Mouse (Mus musculus) lung, postnatal 14 days (tissue): ENCODE data around the gene Gm12830.

Source experiments
- DNase-seq: peaks from one replicate; pipeline ENCODE4 v3.0.0; 2021

Gm12830 gene

DNA sequence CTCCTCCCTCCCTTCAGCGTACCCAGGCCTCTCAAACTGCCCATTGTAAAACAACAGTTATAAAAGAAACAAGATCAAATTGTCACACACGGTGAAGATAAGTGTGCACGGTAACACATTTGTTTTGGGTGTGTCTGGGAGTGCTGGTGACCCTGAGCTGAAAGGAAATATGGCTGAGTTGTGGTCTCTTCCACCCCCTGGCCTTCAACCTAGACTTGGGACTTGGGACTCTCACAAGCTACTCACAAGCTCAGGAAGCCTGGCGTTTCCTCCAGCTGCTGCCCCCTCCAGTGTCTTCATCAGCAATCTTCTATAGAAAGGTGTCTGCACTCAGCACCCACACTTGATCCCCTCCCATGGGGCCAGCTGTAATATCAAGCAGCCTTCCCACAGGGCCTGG is 24.1 kb downstream of the Gm12830 start:
- no peak for DNase-seq

GRCm38 (mm10) chr4:114846723-114847122 is 25.2 kb downstream of the Gm12830 start:
- no peak for DNase-seq

- DNase-seq, result no peak
Observed at GRCm38 (mm10) chr4:114853968-114854367, 32.4 kb downstream of the Gm12830 start.

DNA sequence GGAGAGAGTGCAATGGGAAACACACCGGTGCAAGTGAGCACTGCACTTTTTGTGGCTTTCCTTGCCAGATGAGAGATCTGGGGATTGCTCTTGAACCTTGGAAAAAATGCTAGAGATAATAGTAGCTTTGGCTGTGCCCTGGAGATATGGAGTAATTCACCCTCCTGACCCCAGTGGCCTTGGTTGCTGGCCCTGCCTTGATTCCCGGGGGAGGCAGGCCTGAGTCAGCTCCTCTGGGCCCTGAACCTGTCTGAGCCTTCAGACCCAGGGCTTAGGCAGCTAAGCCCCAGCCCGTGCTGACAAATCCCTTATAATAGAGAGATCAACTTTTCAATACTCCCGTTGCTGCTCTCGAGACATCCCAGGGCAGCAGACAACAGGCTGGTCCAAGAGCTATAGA is 36.9 kb downstream of the Gm12830 start:
- DNase-seq, result no peak

- DNase-seq, result no peak
Observed at GRCm38 (mm10) chr4:114863166-114863565, 41.6 kb downstream of the Gm12830 start.

GRCm38 (mm10) chr4:114869765-114870490 is 48.4 kb downstream of the Gm12830 start:
- DNase-seq, result peak; percentile 31

- DNase-seq, result no peak
Observed at GRCm38 (mm10) chr4:114876441-114876972, 55.0 kb downstream of the Gm12830 start.

GRCm38 (mm10) chr4:114882232-114882631 is 60.7 kb downstream of the Gm12830 start:
- DNase-seq, result no peak

DNA sequence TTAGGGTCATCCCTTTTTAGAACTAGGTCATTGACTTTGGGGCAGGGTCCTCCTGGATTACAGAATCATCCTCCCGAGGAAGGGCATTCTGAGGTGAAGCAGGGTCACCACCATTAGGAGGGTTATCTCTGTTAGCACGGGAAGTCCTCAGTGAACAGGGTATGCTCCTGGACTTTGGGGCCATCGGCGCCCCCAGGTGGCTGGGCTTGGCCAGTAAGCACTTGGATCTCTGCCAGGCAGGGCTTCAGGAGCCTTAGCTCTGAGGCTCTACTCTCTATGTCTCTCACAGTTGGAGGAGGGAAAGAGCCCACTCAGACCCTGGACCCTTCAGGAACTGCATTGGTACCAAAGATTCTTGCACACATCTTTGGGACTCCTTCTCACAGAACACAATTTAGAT is 76.3 kb downstream of the Gm12830 start:
- peak; percentile 52 for DNase-seq

DNA sequence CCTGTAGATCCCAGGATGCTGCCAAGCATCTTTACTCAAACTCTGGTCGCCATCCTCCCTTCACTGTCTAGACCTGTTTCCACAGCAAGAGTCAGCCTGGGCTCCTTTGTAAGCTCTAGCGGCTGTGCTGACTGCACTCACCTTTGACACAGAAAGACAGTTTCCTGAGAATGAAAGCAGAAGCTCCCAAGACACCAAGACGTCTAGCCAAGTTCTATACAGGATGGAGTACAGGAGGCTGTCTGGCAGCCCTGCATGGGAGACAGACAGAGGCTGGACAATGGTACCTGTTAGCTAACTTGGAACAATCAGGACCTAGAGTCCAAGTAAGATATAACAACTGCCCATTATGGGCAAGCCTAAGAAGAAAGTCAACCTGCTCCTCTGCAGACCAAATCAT is 78.4 kb downstream of the Gm12830 start:
- DNase-seq, result no peak

DNA sequence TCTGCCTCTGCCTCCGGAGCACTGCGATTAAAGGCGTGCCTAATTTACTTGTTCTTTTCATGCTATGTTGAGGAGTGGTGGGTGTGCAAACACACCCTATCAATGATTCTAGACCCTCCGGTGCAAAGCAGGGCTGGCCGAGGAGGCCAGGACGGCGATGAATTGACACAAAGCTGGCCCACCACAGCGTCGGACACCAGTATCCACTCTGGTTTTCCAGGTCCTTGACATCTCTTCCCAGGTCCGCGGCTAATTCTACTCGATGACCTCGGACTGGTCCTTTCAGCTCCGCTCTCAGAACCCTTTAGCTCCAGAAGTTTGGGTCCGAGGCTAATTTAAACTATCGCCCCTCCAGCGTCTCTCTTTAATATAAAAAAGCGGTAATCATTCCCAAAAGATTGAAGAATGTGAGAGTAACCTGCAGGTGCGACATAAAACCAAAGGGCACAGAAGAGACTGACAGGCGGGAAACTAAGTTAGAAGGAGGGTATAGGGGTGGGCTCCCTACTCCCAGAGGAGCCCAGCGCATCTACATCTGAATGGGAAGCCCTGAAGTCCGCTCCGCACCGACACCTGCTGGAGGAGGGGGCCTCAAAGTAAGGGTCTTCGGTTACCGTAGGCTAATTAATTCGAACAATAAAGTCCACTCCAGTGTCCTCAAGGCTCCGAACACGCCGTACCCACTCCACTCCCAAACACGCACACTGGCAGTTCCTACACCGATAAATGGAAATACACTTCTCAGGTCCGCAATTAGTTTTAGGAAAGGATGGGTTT is 79.5 kb downstream of the Gm12830 start:
- no peak for DNase-seq

- no peak for DNase-seq
Observed at GRCm38 (mm10) chr4:114901643-114902351, 80.3 kb downstream of the Gm12830 start.

DNA sequence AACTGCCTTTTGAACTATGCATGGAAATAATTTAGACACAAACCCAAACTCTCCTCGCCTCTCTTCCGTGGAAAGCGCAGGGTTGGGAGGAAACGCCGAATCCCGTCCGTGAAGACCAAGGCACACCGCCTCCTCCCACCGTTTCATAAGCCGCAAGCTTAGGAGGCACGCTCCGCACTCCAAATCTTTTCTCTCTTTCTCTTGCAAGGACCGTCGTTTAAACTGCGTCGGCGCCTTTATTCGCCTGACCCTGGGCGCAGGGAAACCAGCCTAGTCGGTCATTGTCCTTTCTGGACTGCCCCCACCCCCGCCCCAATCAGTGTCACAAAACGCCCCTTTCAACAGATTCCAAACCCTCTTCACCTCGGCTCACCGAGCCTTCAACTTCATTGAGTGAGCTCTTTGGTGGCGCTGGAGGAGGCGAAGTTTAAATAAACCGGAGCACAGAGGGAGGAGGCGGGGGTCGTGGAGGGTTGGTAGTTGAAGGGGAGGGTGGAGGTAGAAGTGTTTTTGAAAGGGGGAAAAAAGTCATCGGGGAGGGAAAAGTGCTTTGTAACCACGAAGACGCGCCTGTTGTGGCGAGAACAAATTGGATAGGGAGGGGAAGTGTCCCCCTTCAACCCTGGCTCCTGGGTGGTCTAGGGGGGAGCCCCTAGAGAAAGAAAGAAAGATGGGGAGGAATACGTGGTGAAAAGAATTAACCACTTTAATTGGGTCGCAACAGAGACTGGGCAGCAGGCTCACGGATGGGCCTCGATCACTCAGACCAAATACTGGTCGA is 81.3 kb downstream of the Gm12830 start:
- DNase-seq, result no peak

- no peak for DNase-seq
Observed at GRCm38 (mm10) chr4:114903422-114903782, 81.9 kb downstream of the Gm12830 start.

DNA sequence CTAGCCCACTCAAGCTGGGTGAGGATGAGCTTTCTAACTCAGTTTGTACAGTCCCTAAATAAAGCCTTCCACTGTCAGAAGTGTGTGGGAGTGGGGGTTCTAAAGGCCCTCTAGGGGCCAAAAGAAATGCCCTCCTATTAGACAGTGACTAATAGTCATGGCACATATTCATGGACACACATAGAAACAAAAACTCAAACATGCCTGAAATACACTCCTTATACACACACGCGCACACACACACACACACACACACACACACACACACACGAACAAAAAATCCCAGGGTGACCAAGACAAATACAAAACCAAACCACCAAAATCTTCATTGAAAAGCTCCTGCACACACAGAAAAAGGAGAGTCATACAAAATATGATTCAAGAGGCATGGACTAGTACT is 84.0 kb downstream of the Gm12830 start:
- DNase-seq, result no peak
